Mouse (Mus musculus) lung, postnatal 10 days (tissue): Measurements from ENCODE around the gene Gdf1.

Experiments used
- DNase-seq: peaks from one replicate; pipeline ENCODE4 v3.0.0; 2021

The Gdf1 gene

DNA sequence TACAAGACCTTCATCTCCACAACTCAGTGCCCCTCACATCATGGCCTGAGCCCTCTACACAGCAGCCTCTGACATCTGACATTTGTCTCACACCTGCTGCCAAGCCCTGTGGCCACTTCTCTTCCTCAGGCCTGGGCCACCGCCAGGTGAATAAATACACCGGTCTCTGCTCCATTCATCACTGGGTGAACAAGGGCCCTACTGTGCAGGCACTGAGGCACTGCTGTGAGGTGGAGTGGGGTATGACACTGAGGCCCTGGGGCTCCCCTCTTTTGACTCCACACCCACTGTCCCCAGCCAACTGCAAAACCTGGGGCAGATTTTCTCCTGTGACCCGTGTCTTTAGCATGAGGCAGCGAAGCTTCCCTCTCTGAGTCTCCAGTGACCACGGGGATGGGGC is 37.0 kb downstream of the Gdf1 start:
- DNase-seq, result no peak

DNA sequence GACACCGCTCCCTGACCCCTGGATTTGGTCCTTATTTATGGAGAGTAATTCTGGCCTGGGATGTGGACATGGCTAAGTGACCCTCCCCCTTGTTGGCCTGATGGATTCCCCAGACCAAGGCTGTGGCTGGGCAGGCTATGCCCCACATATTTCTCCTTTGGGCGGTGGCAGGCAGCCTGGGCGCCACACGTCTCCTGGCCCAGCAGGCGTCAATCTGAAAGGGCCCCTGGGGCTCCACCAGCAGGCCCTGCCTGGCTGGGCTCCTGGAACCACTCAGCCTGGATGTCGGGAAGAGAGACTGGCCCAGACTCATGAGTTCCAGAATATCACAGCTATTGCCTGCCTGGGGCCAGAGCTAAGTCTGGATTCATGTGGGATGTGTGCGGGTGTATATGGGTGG is 40.9 kb downstream of the Gdf1 start:
- no peak for DNase-seq

GRCm38 (mm10) chr8:70371951-70372350 is 42.3 kb downstream of the Gdf1 start:
- no peak for DNase-seq

DNA sequence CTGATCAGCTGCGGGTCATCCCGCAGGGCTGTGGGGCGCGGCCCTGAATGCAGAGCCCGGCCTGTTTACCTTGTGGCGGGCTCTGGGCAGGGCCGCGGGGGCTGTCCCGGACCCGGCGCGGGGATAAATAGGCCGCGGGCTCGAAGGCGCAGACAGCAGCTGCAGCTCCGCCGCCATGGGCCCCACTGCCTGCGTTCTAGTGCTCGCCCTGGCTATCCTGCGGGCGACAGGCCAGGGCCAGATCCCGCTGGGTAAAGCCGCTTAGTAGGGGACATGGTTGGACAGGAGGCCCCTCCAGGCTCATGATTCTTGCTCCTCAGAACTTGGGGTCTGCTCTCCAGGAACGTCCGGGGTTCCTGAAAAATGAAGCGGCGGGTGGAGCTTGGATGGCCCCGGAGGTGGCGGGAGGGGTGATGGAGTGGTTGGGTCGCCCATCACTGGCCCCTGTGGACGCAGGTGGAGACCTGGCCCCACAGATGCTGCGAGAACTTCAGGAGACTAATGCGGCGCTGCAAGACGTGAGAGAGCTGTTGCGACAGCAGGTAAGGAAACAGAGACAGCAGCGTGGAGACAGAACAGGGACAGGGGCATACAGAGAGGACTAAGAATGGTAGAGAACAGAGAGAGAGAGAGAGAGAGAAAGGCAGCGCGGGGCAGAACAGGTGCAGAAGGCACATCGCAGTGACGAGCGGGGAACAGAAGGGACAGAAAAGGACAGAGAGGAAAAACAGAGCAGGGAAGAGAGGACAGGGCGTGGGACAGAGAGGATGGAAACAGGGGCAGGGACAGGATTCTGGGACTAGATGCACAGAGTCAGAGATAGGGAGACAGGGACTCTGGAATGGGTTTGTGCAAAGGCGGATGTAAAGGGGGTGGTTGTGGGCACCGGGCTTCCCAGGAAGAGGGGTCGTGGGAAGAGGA is 44.0 kb downstream of the Gdf1 start, which contains the start of gene Comp:
Gene Comp (plus strand): TSS at position 162 of the 921 bp plus-strand sequence.
- DNase-seq, result no peak

DNA sequence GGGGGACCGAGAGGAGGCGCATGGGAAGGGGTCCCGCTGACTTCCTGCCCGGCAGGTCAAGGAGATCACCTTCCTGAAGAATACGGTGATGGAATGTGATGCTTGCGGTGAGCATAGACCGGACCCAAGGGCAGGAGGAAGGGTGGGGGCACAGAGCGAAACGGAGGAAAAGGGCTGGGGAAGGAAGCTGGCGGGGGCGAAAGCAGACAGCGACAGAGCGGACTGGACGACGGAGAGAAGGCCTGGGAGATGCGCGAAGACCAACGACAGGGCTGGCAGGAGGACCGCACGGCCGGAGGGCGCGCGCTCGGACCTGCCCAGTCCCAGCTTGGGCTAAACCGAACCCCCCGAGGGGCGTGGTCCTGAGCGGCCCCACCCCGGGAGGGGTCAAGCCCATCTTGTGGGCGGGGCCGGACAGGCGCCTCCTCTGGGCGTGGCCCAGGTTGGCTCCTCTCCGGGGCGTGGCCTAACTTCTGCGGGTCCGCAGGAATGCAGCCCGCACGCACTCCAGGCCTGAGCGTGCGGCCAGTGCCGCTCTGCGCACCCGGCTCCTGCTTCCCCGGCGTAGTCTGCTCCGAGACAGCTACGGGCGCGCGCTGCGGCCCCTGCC is 44.8 kb downstream of the Gdf1 start:
- peak; percentile 84 for DNase-seq

- peak; percentile 48 for DNase-seq
Observed at GRCm38 (mm10) chr8:70375212-70375859, 45.7 kb downstream of the Gdf1 start.

- peak; percentile 39 for DNase-seq
Observed at GRCm38 (mm10) chr8:70376275-70376741, 46.7 kb downstream of the Gdf1 start.

GRCm38 (mm10) chr8:70377049-70377448 is 47.4 kb downstream of the Gdf1 start:
- DNase-seq, result no peak

GRCm38 (mm10) chr8:70380069-70380468 is 50.5 kb downstream of the Gdf1 start:
- no peak for DNase-seq
